Mouse (Mus musculus): ENCODE data around the gene Rab3a. TPM values are rescaled to one million over a fixed set of nuclear protein-coding genes. Genes with fewer than 3 reads are reported as not detected.

The Rab3a gene
- total RNA-seq, 1 experiment = 4.3 TPM

DNA sequence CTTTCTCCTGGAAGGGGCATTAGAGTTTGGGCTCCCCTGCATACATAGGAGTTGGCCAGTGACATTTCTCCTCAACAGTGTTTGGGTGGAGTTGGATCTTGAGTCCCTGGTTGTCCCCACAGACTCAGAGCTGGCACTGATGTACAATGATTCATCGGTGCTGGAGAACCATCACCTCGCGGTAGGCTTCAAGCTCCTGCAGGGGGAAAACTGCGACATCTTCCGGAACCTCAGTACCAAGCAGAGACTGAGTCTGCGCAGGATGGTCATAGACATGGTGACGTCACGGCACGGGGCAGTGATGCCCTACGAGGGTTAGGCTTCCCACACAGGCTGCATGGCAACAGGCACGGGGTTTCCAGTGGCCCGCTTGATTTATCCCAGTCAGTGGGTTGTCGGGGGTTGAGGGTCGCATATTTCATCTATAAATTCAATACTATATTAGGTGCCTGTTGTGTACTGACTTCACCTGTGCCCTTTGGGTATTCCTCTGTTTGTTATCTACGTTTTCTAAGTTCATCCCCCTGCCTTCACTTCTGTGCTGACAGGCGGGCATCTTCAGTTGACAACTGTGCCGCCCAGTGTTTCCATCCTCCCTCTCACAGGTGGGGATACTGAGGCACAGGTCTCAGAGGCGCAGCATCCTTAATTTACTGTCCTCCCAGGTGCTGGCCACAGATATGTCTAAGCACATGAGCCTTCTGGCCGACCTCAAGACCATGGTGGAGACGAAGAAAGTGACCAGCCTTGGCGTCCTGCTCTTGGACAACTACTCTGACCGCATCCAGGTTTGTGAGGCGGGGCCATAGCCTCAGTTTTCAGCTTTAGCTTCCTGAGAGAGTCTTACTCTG is 6.0 kb upstream of the Rab3a start:
- in situ Hi-C loops (cut with MboI; ENCODE audit: low sequenced_read_pairs in 2 of 2, unreplicated experiment in 2 of 2) = no loop called here
- no peak overlapping the region for H3K27ac ChIP-seq (ENCODE audit: insufficient read depth, low read depth, low read length, poor library complexity, severe bottlenecking)
- no peaks in the 10 kb centered on the region for H3K36me3 ChIP-seq (ENCODE audit: control insufficient read depth, insufficient read depth, low read length, poor library complexity, severe bottlenecking)
- no peak for DNase-seq (ENCODE audit: low read depth, low spot score)
- peak overlapping the region; percentile 12 to 27; a peak in 2 of 4 replicates for H3K4me3 ChIP-seq (ENCODE audit: insufficient read depth in 1 of 2, low read depth in 1 of 2, low read length in 2 of 2, poor library complexity in 1 of 2, severe bottlenecking in 1 of 2)
- TF ChIP-seq HCFC1 (IDR thresholded peaks at IDR 0.05; ENCODE audit: borderline replicate concordance, insufficient read depth, low read length) (no peak), ZNF384 (IDR thresholded peaks at IDR 0.05; ENCODE audit: low read depth, low read length) (no peak), MAFK (IDR thresholded peaks at IDR 0.05; ENCODE audit: insufficient read depth, low read depth, low read length) (no peak), ZC3H11A (IDR thresholded peaks at IDR 0.05; ENCODE audit: borderline replicate concordance, low read depth, low read length) (no peak), CHD2 (IDR thresholded peaks at IDR 0.05; ENCODE audit: low read depth, low read length) (no peak)
- peaks cover 2 to 15% of the 10 kb centered on the region in 2 experiments; a peak in 2 of 4 replicates for H3K4me1 ChIP-seq (ENCODE audit: control insufficient read depth in 2 of 2, insufficient read depth in 2 of 2, low read length in 2 of 2, poor library complexity in 1 of 2)
- no peak overlapping the region for H3K9ac ChIP-seq (ENCODE audit: insufficient read depth, low read depth, low read length, poor library complexity, severe bottlenecking)
- no peaks in the 10 kb centered on the region for H3K9me3 ChIP-seq (ENCODE audit: control insufficient read depth, insufficient read depth, low read depth, low read length)

DNA sequence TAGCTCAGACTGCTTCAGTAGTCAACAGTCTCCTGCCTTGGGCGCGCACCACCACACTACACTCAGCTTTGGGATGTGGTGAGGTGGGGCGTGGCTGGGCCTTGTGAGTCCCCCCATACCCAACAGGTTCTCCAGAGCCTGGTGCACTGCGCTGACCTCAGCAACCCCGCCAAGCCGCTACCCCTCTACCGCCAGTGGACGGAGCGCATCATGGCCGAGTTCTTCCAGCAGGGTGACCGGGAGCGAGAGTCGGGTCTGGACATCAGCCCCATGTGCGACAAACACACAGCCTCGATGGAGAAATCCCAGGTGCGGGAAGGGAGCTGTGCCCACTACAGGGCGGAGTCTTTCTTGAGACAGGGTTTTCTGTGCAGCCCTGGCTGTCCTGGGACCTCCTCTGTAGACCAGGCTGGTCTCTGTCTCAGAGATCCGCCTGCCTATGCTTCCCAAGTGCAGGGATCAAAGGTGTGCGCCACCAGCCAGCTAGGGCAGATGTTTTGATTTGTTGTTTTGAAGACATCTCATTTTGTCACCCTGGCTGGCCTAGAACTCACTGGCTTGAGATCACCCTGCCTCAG is 5.3 kb upstream of the Rab3a start:
- Histone ChIP-seq H3K9me3 (ENCODE audit: control insufficient read depth, insufficient read depth, low read depth, low read length) (no peaks in the 10 kb centered on the region), H3K4me1 (ENCODE audit: control insufficient read depth in 2 of 2, insufficient read depth in 2 of 2, low read length in 2 of 2, poor library complexity in 1 of 2) (peaks cover 2 to 15% of the 10 kb centered on the region in 2 experiments; a peak in 2 of 4 replicates), H3K9ac (ENCODE audit: insufficient read depth, low read depth, low read length, poor library complexity, severe bottlenecking) (peak overlapping the region; percentile 3; the same call in 1 of the 2 replicates), H3K4me3 (ENCODE audit: insufficient read depth in 1 of 2, low read depth in 1 of 2, low read length in 2 of 2, poor library complexity in 1 of 2, severe bottlenecking in 1 of 2) (peak overlapping the region; percentile 12 to 27; a peak in 2 of 4 replicates), H3K27ac (ENCODE audit: insufficient read depth, low read depth, low read length, poor library complexity, severe bottlenecking) (no peak overlapping the region), H3K36me3 (ENCODE audit: control insufficient read depth, insufficient read depth, low read length, poor library complexity, severe bottlenecking) (no peaks in the 10 kb centered on the region)
- in situ Hi-C loops (cut with MboI; ENCODE audit: low sequenced_read_pairs in 2 of 2, unreplicated experiment in 2 of 2) = no loop called here
- no peak for TF ChIP-seq CHD2 (IDR thresholded peaks at IDR 0.05; ENCODE audit: low read depth, low read length)
- no peak for TF ChIP-seq MAFK (IDR thresholded peaks at IDR 0.05; ENCODE audit: insufficient read depth, low read depth, low read length)
- TF ChIP-seq ZNF384 (IDR thresholded peaks at IDR 0.05; ENCODE audit: low read depth, low read length) = no peak
- TF ChIP-seq ZC3H11A (IDR thresholded peaks at IDR 0.05; ENCODE audit: borderline replicate concordance, low read depth, low read length) = no peak
- no peak for TF ChIP-seq HCFC1 (IDR thresholded peaks at IDR 0.05; ENCODE audit: borderline replicate concordance, insufficient read depth, low read length)
- no peak for DNase-seq (ENCODE audit: low read depth, low spot score)

DNA sequence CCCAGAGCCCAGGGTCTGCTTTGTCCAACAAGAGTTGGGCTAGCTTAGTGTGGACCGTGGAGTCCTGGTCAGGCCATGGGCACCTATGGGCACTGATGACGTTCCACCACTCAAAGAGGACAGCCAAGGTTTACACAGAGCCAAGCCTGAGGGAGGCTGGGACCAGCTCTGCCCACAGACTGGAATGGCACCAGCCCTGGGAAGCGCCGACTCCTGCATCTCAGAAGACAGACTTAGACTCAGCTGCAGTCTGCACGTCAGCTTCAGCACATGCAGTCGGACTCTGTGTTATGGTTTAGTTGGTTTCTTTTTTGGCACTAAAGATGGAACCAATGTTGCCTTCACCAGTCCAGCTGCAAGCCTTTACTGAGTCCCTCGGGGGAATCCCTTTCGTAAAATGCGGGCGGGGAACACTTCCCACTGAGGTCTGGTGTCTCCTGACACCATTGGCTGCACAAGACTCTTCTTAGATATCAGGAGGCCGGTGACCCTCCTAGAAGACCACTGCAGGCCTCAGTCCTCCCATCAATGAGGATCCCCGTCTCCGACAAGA is 4.3 kb upstream of the Rab3a start:
- in situ Hi-C loops (cut with MboI; ENCODE audit: low sequenced_read_pairs in 2 of 2, unreplicated experiment in 2 of 2) = loop anchor here in 1 of 2 experiments (5.0 kb wide), 1 partner anchor 33 kb away; the partner anchor contains the start of gene Gm3336
- H3K27ac ChIP-seq (ENCODE audit: insufficient read depth, low read depth, low read length, poor library complexity, severe bottlenecking) = no peak overlapping the region
- H3K4me3 ChIP-seq (ENCODE audit: insufficient read depth in 1 of 2, low read depth in 1 of 2, low read length in 2 of 2, poor library complexity in 1 of 2, severe bottlenecking in 1 of 2) = no peak overlapping the region
- no peak overlapping the region for H3K9ac ChIP-seq (ENCODE audit: insufficient read depth, low read depth, low read length, poor library complexity, severe bottlenecking)
- H3K4me1 ChIP-seq (ENCODE audit: control insufficient read depth in 2 of 2, insufficient read depth in 2 of 2, low read length in 2 of 2, poor library complexity in 1 of 2) = peaks cover 2 to 14% of the 10 kb centered on the region in 2 experiments; a peak in 2 of 4 replicates
- DNase-seq (ENCODE audit: low read depth, low spot score) = no peak
- TF ChIP-seq ZC3H11A (IDR thresholded peaks at IDR 0.05; ENCODE audit: borderline replicate concordance, low read depth, low read length) (no peak), HCFC1 (IDR thresholded peaks at IDR 0.05; ENCODE audit: borderline replicate concordance, insufficient read depth, low read length) (no peak), CHD2 (IDR thresholded peaks at IDR 0.05; ENCODE audit: low read depth, low read length) (no peak), ZNF384 (IDR thresholded peaks at IDR 0.05; ENCODE audit: low read depth, low read length) (no peak), MAFK (IDR thresholded peaks at IDR 0.05; ENCODE audit: insufficient read depth, low read depth, low read length) (no peak)
- no peaks in the 10 kb centered on the region for H3K9me3 ChIP-seq (ENCODE audit: control insufficient read depth, insufficient read depth, low read depth, low read length)
- no peaks in the 10 kb centered on the region for H3K36me3 ChIP-seq (ENCODE audit: control insufficient read depth, insufficient read depth, low read length, poor library complexity, severe bottlenecking)

DNA sequence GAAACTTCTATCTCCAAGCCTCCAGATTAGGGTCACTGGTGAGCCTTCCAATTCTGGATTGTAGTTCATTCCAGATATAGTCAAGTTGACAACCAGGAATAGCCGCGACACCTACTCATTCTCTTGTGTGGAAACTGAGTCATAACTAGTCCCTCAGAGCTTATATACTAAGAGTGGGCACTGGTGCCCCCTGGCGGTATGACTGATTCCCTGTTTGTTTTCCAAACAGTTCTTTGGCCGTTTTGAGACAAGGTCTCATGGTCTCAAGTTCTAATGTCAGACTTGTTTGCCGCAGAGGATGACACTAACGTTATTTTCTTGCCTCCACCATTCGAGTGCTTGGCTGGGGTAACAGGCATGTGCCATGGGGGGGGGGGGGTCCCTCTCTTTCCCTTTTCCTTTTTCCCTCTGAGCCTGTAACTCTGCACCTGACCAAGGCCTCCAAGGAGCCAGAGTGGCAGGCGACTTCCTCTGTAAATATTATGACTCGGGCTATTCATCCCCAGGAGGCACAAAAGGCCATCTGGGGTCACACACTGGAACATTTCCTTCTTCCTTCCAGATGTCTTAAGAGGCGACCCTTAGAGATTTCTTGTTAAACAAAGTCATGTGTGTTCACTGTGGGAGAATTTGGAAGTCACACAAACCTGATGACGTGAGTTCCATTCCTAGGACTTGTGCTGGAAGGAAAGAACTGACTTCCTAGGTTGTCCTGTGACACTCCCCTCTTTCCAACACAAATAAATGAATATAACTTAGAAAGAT is 2.3 kb upstream of the Rab3a start:
- Histone ChIP-seq H3K9ac (ENCODE audit: insufficient read depth, low read depth, low read length, poor library complexity, severe bottlenecking) (no peak overlapping the region), H3K27ac (ENCODE audit: insufficient read depth, low read depth, low read length, poor library complexity, severe bottlenecking) (no peak overlapping the region), H3K36me3 (ENCODE audit: control insufficient read depth, insufficient read depth, low read length, poor library complexity, severe bottlenecking) (no peaks in the 10 kb centered on the region), H3K4me1 (ENCODE audit: control insufficient read depth in 2 of 2, insufficient read depth in 2 of 2, low read length in 2 of 2, poor library complexity in 1 of 2) (peaks cover 2 to 14% of the 10 kb centered on the region in 2 experiments; a peak in 2 of 4 replicates), H3K4me3 (ENCODE audit: insufficient read depth in 1 of 2, low read depth in 1 of 2, low read length in 2 of 2, poor library complexity in 1 of 2, severe bottlenecking in 1 of 2) (no peak overlapping the region), H3K9me3 (ENCODE audit: control insufficient read depth, insufficient read depth, low read depth, low read length) (no peaks in the 10 kb centered on the region)
- in situ Hi-C loops (cut with MboI; ENCODE audit: low sequenced_read_pairs in 2 of 2, unreplicated experiment in 2 of 2) = loop anchor here in 1 of 2 experiments (5.0 kb wide), 1 partner anchor 35 kb away; the partner anchor contains the start of gene Gm3336
- DNase-seq (ENCODE audit: low read depth, low spot score) = peak; percentile 72
- no peak for TF ChIP-seq ZNF384 (IDR thresholded peaks at IDR 0.05; ENCODE audit: low read depth, low read length)
- TF ChIP-seq HCFC1 (IDR thresholded peaks at IDR 0.05; ENCODE audit: borderline replicate concordance, insufficient read depth, low read length) = no peak
- no peak for TF ChIP-seq CHD2 (IDR thresholded peaks at IDR 0.05; ENCODE audit: low read depth, low read length)
- TF ChIP-seq MAFK (IDR thresholded peaks at IDR 0.05; ENCODE audit: insufficient read depth, low read depth, low read length) = no peak
- TF ChIP-seq ZC3H11A (IDR thresholded peaks at IDR 0.05; ENCODE audit: borderline replicate concordance, low read depth, low read length) = no peak
